Mouse (Mus musculus) C2C12 (cell line): Measurements from ENCODE around the gene Nr2e3. TPM values are rescaled to one million over a fixed set of nuclear protein-coding genes. Genes with fewer than 3 reads are reported as not detected.
A peak's percentile ranks its signal among the peaks of the same experiment; 100 is the strongest.

Experiments
- H3K27me3 ChIP-seq: one replicate; pipeline ENCODE4 v1.6.1; 2011; ENCODE audit not compliant: control insufficient read depth, insufficient read depth, insufficient read length
- H3K36me3 ChIP-seq: one replicate; pipeline ENCODE4 v1.6.1; 2011; ENCODE audit not compliant: control insufficient read depth, insufficient read depth
- H3K4me3 ChIP-seq: one replicate; pipeline ENCODE4 v1.5.1; 2011; ENCODE audit warnings: mild to moderate bottlenecking, control low read depth; ENCODE audit not compliant: poor library complexity, insufficient read depth, severe bottlenecking
- H3K79me2 ChIP-seq: one replicate; pipeline ENCODE4 v1.6.1; 2011; ENCODE audit not compliant: control insufficient read depth, insufficient read depth
- H3K79me3 ChIP-seq: one replicate; pipeline ENCODE4 v1.6.1; 2011; ENCODE audit warnings: low read depth, control low read depth
- H3ac ChIP-seq: one replicate; pipeline ENCODE3; 2011; ENCODE audit warnings: low read depth; ENCODE audit not compliant: control insufficient read depth, insufficient read length
- CEBPB ChIP-seq: IDR thresholded peaks from one replicate; pipeline ENCODE4 v1.6.1; 2011; ENCODE audit warnings: low read depth, mild to moderate bottlenecking, control low read depth, moderate library complexity
- CTCF ChIP-seq: IDR thresholded peaks from one replicate; pipeline ENCODE4 v1.5.1; 2011; ENCODE audit not compliant: control insufficient read depth, insufficient read depth, insufficient read length
- FOSL1 ChIP-seq: IDR thresholded peaks from one replicate; pipeline ENCODE4 v1.8.0; 2011; ENCODE audit warnings: mild to moderate bottlenecking, low read length; ENCODE audit not compliant: poor library complexity, insufficient read depth, severe bottlenecking
- MAX ChIP-seq: IDR thresholded peaks from one replicate; pipeline ENCODE4 v1.6.1; 2011; ENCODE audit warnings: mild to moderate bottlenecking, control low read depth
- MYOD1 ChIP-seq: IDR thresholded peaks from one replicate; pipeline ENCODE4 v1.6.1; 2011; ENCODE audit warnings: low read depth; ENCODE audit not compliant: control insufficient read depth, insufficient read length
- MYOG ChIP-seq: IDR thresholded peaks from one replicate; pipeline ENCODE4 v1.6.1; 2011; ENCODE audit not compliant: control insufficient read depth, insufficient read length; ENCODE audit errors: extremely low read depth
- USF1 ChIP-seq: IDR thresholded peaks from one replicate; pipeline ENCODE4 v1.6.1; 2011; ENCODE audit warnings: low read depth, mild to moderate bottlenecking, control low read depth, moderate library complexity
- polyA plus RNA-seq: library from polyadenylated mRNA; unstranded; fragments of >200 nt; fragmentation: generic; extraction: Trizol; gene quantifications from one replicate; pipeline ENCODE4 v1.2.1, GENCODE M21; 2012; ENCODE audit warnings: missing spikeins

The Nr2e3 gene
- polyA plus RNA-seq, 1 experiment, result not detected

- H3K79me2 ChIP-seq, result no peaks in the 10 kb centered on the region
- H3K36me3 ChIP-seq, result no peaks in the 10 kb centered on the region
- TF ChIP-seq MYOD1 (no peak), FOSL1 (no peak), CTCF (no peak), MAX (no peak), USF1 (no peak), MYOG (no peak), CEBPB (no peak)
- H3K27me3 ChIP-seq, result peaks cover 7% of the 10 kb centered on the region
- no peak overlapping the region for H3ac ChIP-seq
- H3K79me3 ChIP-seq, result no peaks in the 10 kb centered on the region
- H3K4me3 ChIP-seq, result no peak overlapping the region
These were observed 29.4 kb upstream of the Nr2e3 start for GRCm38 (mm10) chr9:59989864-59990263.

- Histone ChIP-seq H3ac (no peak overlapping the region), H3K4me3 (no peak overlapping the region)
- TF ChIP-seq USF1 (no peak), MYOD1 (no peak), CTCF (no peak), MAX (no peak), CEBPB (no peak), FOSL1 (no peak), MYOG (no peak)
These were observed 25.6 kb upstream of the Nr2e3 start for GRCm38 (mm10) chr9:59985900-59986572.

GRCm38 (mm10) chr9:59981116-59981515 is 20.7 kb upstream of the Nr2e3 start:
- Histone ChIP-seq H3K79me3 (no peaks in the 10 kb centered on the region), H3K36me3 (no peaks in the 10 kb centered on the region), H3K4me3 (no peak overlapping the region), H3ac (no peak overlapping the region), H3K27me3 (no peaks in the 10 kb centered on the region), H3K79me2 (no peaks in the 10 kb centered on the region)
- no peak for TF ChIP-seq MAX

More at GRCm38 (mm10) chr9:59985900-59986572, 25.6 kb upstream of the Nr2e3 start:
- Histone ChIP-seq H3K36me3 (no peaks in the 10 kb centered on the region), H3K79me2 (no peaks in the 10 kb centered on the region), H3K27me3 (peaks cover 4% of the 10 kb centered on the region), H3K79me3 (no peaks in the 10 kb centered on the region)

- no peak for TF ChIP-seq CEBPB
- no peak for TF ChIP-seq CTCF
- TF ChIP-seq USF1, result no peak
- TF ChIP-seq FOSL1, result no peak
- no peak for TF ChIP-seq MYOG
- no peak for TF ChIP-seq MYOD1
- no peak for TF ChIP-seq MAX
- H3K36me3 ChIP-seq, result no peaks in the 10 kb centered on the region
- H3K79me3 ChIP-seq, result no peaks in the 10 kb centered on the region
- no peaks in the 10 kb centered on the region for H3K79me2 ChIP-seq
- no peak overlapping the region for H3K4me3 ChIP-seq
- H3K27me3 ChIP-seq, result peaks cover 4% of the 10 kb centered on the region
- H3ac ChIP-seq, result no peak overlapping the region
These were observed 10.8 kb upstream of the Nr2e3 start for GRCm38 (mm10) chr9:59971263-59971662.

GRCm38 (mm10) chr9:59969383-59969782 is 8.9 kb upstream of the Nr2e3 start:
- no peaks in the 10 kb centered on the region for H3K79me2 ChIP-seq
- no peak for TF ChIP-seq FOSL1
- no peak for TF ChIP-seq MYOD1
- TF ChIP-seq CEBPB, result no peak
- peak; percentile 63 for TF ChIP-seq CTCF
- no peak overlapping the region for H3ac ChIP-seq
- no peaks in the 10 kb centered on the region for H3K79me3 ChIP-seq
- H3K27me3 ChIP-seq, result peaks cover 4% of the 10 kb centered on the region
- no peak overlapping the region for H3K4me3 ChIP-seq
- no peaks in the 10 kb centered on the region for H3K36me3 ChIP-seq

GRCm38 (mm10) chr9:59965046-59965445 is 4.6 kb upstream of the Nr2e3 start:
- Histone ChIP-seq H3K27me3 (peaks cover 17% of the 10 kb centered on the region), H3K36me3 (no peaks in the 10 kb centered on the region), H3K79me2 (no peaks in the 10 kb centered on the region), H3K4me3 (no peak overlapping the region), H3ac (no peak overlapping the region), H3K79me3 (no peaks in the 10 kb centered on the region)
- no peak for TF ChIP-seq MYOD1
- TF ChIP-seq CEBPB, result no peak
- TF ChIP-seq MYOG, result no peak
- no peak for TF ChIP-seq CTCF
- TF ChIP-seq USF1, result no peak
- TF ChIP-seq MAX, result no peak
- no peak for TF ChIP-seq FOSL1
